Mouse (Mus musculus) erythroblast, embryonic 14.5 days (primary cell): ENCODE data around the gene Lefty2. TPM values are rescaled to one million over a fixed set of nuclear protein-coding genes. Genes with fewer than 3 reads are reported as not detected.
"Not testable (repeated sequence)": the region's sequence is repeated elsewhere in the genome, so short reads cannot be mapped to it uniquely, and the experiment has no call there.

Experiments used
- H3K27me3 ChIP-seq: 2 replicates; pipeline ENCODE4 v1.6.1; 2012; ENCODE audit warnings: inconsistent platforms; ENCODE audit not compliant: control insufficient read depth
- H3K36me3 ChIP-seq: 2 replicates; pipeline ENCODE4 v1.6.1; 2012; ENCODE audit warnings: mild to moderate bottlenecking, inconsistent platforms; ENCODE audit not compliant: control insufficient read depth
- H3K4me1 ChIP-seq: 2 replicates; pipeline ENCODE4 v1.6.1; 2012; ENCODE audit warnings: inconsistent platforms; ENCODE audit not compliant: control insufficient read depth
- H3K4me3 ChIP-seq: replicated peaks from 2 replicates; pipeline ENCODE3; 2012; ENCODE audit warnings: moderate library complexity, mild to moderate bottlenecking, inconsistent platforms
- H3K9me3 ChIP-seq: 2 replicates; pipeline ENCODE4 v1.6.1; 2012; ENCODE audit warnings: low read length, inconsistent platforms, mixed read lengths; ENCODE audit not compliant: control insufficient read depth
- GATA1 ChIP-seq: IDR thresholded peaks from 2 replicates; pipeline ENCODE4 v1.6.1; 2012; ENCODE audit warnings: low read length, inconsistent platforms, mixed read lengths
- TAL1 ChIP-seq: IDR thresholded peaks from 3 replicates; pipeline ENCODE4 v1.6.1; 2012; ENCODE audit warnings: low read length, inconsistent platforms, mixed read lengths
- polyA plus RNA-seq: library from polyadenylated mRNA; stranded (reverse); fragments of >175 nt; gene quantifications from 2 replicates; pipeline ENCODE4 v1.2.3, GENCODE M21; 2012

The Lefty2 gene
- polyA plus RNA-seq, 1 experiment = not detected

DNA sequence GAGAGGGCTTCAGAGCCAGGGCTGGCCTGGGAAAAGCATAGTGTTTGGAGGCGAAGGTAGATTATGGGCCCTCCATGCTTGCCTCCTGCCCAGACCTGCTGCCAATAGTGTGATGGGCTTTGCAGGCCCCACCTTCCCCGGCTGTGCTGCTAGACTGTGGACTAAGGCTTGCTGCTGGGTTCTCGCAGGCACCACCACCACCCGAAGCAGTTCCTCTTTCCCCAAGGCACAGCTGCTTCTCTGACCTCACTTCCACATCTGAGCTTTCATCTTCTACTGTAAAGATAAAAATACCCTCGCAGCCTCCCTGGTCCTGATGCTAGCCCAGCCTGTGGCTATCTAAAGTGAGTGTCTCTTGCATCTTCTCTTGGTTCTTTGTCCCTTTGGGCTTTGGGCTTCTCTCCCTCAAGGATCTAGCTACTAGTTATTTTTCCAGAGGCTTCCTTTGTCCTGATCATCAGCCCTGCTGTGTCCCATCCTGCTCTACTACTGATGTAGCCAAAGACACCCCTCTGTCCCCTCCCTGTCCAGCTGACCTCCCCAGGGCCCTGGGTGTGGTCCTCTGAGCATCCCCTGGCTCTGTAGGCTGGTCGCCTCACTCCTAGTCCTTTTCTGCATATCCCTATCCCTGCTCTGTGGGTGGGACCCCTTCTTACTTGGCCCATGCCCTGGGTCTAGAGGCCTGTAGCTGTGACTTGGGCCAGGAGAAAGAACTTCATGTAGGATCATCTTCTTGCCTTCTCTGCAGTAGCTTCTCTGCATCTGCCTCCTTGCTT, 29.6 kb downstream of the Lefty2 start:
- Histone ChIP-seq H3K9me3 (peaks cover 2% of the 10 kb centered on the region; the same call in 1 of the 2 replicates), H3K36me3 (no peaks in the 10 kb centered on the region), H3K4me3 (no peak overlapping the region), H3K4me1 (peaks cover 7% of the 10 kb centered on the region), H3K27me3 (peaks cover 14% of the 10 kb centered on the region)
- TF ChIP-seq GATA1 (no peak), TAL1 (no peak)

DNA sequence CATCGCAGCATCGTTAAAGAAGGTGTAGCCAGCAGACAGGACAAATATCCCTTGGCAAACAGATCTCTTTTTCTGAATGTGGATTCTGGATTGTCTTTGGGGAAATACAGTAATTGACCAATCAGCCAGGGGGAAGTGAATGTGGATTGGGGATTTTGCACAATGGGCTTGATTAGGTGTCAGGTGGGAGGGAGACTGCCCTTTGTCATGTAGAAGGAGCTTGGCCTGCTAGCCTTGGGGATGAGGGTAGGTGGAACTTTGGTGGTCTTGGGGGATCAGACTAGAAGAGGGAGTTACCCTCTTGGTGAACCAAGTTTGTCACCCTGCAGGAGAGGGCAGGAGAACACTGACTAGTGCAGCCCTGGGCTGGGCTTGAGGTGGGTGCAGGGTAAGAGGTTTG, 31.8 kb downstream of the Lefty2 start:
- H3K9me3 ChIP-seq = peaks cover under 1% of the 10 kb centered on the region
- H3K4me3 ChIP-seq = no peak overlapping the region
- no peaks in the 10 kb centered on the region for H3K36me3 ChIP-seq
- peaks cover 25% of the 10 kb centered on the region for H3K27me3 ChIP-seq
- H3K4me1 ChIP-seq = peaks cover 3% of the 10 kb centered on the region
- no peak for TF ChIP-seq GATA1
- TF ChIP-seq TAL1 = no peak

DNA sequence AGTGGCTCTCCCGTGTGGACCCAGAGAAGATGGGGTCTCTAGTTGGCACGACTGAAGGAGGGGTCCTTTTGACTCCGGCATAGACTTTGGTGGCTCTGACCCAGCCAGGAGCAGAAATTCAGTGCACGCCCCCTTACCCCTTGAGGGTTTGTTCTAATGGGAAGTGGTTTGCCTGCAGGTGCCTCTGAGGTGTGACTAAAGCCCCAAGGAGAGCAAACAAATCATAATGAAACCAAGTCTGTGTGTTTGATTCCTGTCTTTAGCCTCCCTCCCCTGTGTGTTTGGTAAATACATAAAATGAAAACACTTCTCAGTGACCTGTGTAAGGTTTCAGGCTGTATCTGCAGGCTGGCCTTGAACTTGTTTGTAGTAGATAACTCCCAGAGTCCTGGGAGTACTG, 33.4 kb downstream of the Lefty2 start:
- Histone ChIP-seq H3K9me3 (peaks cover 11% of the 10 kb centered on the region), H3K27me3 (peaks cover 37% of the 10 kb centered on the region), H3K4me1 (no peaks in the 10 kb centered on the region; the same call in none of the 2 replicates), H3K4me3 (no peak overlapping the region), H3K36me3 (no peaks in the 10 kb centered on the region)
- no peak for TF ChIP-seq GATA1
- no peak for TF ChIP-seq TAL1

DNA sequence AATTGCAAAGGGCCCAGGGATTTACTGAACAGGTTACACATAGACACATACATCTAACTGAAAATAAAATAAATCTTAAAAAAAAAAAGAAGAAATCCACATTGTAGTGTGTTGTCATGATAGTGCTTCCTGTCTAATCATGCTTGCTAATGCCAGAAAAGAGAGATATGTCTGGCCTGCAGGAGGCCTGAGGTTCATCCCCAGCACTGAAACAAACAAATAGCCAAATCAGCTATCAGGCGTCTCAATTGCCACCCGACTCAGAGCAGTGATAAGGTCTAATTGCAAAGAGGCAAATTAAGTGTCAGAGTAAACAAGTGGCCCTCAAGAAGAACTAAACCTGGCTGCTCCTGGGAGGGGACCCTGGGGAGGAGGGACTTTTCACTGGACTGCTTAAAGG, 36.7 kb downstream of the Lefty2 start:
- Histone ChIP-seq H3K4me1 (no peaks in the 10 kb centered on the region; the same call in none of the 2 replicates), H3K9me3 (peaks cover 11% of the 10 kb centered on the region), H3K36me3 (no peaks in the 10 kb centered on the region), H3K4me3 (no peak overlapping the region), H3K27me3 (peaks cover 60% of the 10 kb centered on the region)
- no peak for TF ChIP-seq TAL1
- TF ChIP-seq GATA1 = no peak

DNA sequence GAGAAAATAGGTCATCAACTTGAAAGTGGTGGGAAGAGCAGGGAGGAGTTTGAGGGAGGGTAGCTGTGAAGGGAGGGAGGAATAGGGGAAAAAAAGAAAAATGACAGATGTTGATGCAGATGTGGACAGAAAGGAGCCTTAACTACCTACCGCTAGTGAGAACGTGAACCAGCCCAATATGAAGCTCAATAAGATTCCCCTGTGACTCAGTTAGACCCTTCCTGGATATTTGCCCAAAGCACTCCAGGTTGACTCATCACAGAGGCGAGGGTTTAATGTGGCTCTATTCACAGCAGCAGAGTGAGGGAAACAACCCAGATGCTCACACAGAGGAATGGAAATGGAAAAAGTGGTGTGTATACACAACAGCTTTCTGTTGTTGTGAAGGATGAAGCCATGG, 38.2 kb downstream of the Lefty2 start:
- no peaks in the 10 kb centered on the region; the same call in none of the 2 replicates for H3K4me1 ChIP-seq
- no peak overlapping the region for H3K4me3 ChIP-seq
- H3K36me3 ChIP-seq = no peaks in the 10 kb centered on the region
- peaks cover 74% of the 10 kb centered on the region for H3K27me3 ChIP-seq
- TF ChIP-seq GATA1 (no peak), TAL1 (no peak)
- peaks cover 11% of the 10 kb centered on the region for H3K9me3 ChIP-seq

DNA sequence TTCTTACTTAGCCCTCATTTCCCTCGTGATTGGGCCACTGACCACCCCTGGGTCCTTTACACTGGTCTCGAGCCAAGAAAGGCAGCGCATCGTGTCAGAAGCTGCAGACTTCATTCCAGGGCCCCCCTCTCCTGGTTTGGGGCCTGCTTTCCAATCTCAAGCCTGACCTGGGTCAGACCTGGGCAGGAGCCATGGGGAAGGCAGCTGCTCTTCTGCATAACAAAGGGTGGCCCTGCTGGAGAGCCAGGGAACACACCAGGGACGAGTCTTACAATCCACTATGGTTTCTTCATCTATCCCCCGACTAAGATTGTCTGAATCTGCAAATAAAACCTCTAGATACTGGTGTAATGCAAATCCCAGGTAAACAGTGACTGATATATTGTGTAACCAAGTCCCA, 40.8 kb downstream of the Lefty2 start:
- H3K27me3 ChIP-seq = peaks cover 86% of the 10 kb centered on the region
- H3K36me3 ChIP-seq = no peaks in the 10 kb centered on the region
- TF ChIP-seq TAL1 = no peak
- TF ChIP-seq GATA1 = no peak
- peaks cover 11% of the 10 kb centered on the region for H3K9me3 ChIP-seq
- H3K4me1 ChIP-seq = peaks cover 2% of the 10 kb centered on the region
- no peak overlapping the region for H3K4me3 ChIP-seq

DNA sequence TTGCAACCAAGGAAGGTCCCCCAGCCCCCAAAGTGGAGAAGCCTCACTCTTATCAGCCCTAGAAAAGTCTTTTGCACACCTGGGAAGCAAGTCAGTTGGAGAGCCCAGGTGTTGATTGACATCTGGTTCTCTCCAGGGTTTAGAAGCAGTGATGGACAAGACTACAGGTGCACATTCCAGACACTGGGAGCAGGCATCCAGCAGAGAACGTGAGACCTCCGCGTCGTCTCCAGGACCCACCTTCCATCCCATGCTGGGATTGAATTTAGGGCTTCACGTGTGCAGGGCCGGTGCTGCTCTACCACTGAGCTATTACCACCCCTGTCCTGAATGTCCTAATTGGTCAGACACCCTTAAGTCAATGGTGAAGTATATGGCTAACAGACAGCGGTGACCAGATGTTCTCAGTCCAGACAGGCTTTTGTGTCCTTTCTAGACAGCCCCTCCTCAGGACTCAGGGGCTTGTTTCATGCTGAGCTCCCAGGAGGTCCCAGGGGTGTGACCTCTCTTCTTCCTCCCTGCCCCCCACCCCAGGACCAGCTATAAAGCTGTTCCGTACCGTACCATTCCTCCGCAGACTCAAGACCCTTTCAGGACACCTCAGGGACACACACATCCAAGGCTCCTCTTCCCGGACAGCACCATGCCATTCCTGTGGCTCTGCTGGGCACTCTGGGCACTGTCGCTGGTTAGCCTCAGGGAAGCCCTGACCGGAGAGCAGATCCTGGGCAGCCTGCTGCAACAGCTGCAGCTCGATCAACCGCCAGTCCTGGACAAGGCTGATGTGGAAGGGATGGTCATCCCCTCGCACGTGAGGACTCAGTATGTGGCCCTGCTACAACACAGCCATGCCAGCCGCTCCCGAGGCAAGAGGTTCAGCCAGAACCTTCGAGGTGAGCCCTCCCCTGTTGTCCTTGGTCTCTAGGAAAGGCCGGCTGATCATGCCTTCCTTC, 41.8 kb downstream of the Lefty2 start, which contains the start of gene Lefty1:
Gene Lefty1, plus strand, starts transcription at position 556 of the 953 bp plus-strand sequence.
- no peak within 1 kb of the TSS for H3K4me3 ChIP-seq
- peaks cover 2% of the 10 kb centered on the region for H3K4me1 ChIP-seq
- H3K36me3 ChIP-seq = no peaks in the 10 kb centered on the region
- peaks cover 11% of the 10 kb centered on the region for H3K9me3 ChIP-seq
- H3K27me3 ChIP-seq = peaks cover 82% of the 10 kb centered on the region
- TF ChIP-seq GATA1 (no peak), TAL1 (no peak)

DNA sequence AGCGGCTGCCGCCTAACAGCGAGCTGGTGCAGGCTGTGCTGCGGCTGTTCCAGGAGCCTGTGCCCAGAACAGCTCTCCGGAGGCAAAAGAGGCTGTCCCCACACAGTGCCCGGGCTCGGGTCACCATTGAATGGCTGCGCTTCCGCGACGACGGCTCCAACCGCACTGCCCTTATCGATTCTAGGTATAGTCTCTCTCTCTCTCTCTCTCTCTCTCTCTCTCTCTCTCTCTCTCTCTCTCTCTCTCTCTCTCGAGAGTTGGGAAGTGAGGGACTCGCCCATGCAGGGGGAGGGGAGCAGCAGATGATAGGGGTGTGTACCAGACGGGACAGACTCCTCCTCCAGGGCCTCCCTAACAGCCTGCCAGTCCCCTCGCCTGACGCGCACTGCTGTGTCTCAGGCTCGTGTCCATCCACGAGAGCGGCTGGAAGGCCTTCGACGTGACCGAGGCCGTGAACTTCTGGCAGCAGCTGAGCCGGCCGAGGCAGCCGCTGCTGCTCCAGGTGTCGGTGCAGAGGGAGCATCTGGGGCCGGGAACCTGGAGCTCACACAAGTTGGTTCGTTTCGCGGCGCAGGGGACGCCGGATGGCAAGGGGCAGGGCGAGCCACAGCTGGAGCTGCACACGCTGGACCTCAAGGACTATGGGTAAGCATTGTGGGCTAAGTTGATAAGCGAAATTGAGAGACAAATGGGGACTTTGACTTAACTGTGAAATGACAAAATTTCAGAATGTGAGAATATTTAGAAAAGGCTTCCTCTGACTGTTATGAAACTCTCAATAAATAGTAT, 43.9 kb downstream of the Lefty2 start:
- peaks cover 75% of the 10 kb centered on the region for H3K27me3 ChIP-seq
- H3K4me3 ChIP-seq = peak overlapping the region; percentile 26
- H3K4me1 ChIP-seq = peaks cover 13% of the 10 kb centered on the region
- H3K9me3 ChIP-seq, H3K36me3 ChIP-seq: not testable (repeated sequence)

DNA sequence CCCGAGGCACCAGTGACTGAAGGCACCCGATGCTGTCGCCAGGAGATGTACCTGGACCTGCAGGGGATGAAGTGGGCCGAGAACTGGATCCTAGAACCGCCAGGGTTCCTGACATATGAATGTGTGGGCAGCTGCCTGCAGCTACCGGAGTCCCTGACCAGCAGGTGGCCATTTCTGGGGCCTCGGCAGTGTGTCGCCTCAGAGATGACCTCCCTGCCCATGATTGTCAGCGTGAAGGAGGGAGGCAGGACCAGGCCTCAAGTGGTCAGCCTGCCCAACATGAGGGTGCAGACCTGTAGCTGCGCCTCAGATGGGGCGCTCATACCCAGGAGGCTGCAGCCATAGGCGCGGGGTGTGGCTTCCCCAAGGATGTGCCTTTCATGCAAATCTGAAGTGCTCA, 44.7 kb downstream of the Lefty2 start:
- not testable (repeated sequence) for H3K4me3 ChIP-seq, H3K36me3 ChIP-seq, H3K9me3 ChIP-seq
- Histone ChIP-seq H3K27me3 (peaks cover 74% of the 10 kb centered on the region), H3K4me1 (peaks cover 20% of the 10 kb centered on the region)

DNA sequence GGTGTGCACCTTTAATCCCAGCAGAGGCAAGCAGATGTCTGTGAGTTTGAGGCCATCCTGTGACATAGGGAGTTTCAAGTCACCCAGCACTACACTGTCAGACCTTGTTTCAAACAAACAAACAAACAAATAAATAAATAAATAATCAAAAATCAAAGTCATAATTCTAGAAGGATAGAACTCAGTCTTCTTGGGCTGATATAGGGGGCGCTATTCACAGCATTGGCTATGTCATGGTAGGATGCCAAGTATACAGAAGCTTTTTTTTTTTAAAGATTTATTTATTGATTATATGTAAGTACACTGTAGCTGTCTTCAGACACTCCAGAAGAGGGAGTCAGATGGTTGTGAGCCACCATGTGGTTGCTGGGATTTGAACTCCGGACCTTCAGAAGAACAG, 45.9 kb downstream of the Lefty2 start:
- H3K9me3 ChIP-seq, H3K4me3 ChIP-seq, H3K36me3 ChIP-seq: not testable (repeated sequence)
- peaks cover 64% of the 10 kb centered on the region for H3K27me3 ChIP-seq
- peaks cover 32% of the 10 kb centered on the region for H3K4me1 ChIP-seq
